Mouse (Mus musculus) lung, postnatal 25 days (tissue): Measurements from ENCODE around the gene Olfr948.

Experiments
- DNase-seq: peaks from one replicate; pipeline ENCODE4 v3.0.0; 2022; ENCODE audit warnings: low spot score

Olfr948 gene

DNA sequence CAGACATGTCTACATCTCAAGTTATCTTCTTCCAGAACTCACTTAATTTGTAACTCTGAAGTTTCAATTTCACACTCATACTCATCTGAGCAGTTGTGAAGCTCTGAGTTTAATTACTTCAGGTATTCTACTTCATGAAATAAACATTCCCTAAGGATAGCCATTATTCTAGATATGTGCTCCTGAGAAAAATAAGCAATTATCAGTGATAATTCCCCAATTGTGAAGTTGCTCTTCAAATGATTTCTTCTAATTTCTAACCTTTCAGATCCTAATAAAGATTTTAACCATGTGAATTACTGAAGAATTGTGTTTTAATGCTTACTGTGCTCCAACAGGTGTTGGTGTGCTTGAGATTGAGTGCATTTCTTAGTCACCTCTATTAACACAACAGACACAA, at the start of gene Olfr948:
Gene Olfr948, minus strand, starts transcription at position 101 of the 400 bp plus-strand sequence.
- DNase-seq, result no peak

DNA sequence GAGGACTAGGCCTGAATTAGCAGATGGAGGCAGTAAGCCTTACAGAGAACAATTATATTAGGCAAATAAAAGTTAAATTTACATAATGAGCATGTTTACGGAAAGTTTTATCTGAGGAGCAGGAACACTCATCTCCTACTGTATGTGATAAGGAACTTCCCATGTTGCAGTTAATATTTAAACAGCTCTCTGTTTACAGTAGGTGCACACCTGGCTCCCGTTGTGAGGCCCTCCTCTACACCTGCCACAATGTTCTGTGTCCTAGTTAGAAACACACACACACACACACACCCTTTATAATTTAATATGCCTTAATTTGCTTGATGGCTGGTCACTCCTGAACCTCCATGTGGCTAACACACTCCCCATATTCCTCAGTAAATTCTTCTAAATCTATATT, 38.7 kb downstream of the Olfr948 start:
- no peak for DNase-seq

DNA sequence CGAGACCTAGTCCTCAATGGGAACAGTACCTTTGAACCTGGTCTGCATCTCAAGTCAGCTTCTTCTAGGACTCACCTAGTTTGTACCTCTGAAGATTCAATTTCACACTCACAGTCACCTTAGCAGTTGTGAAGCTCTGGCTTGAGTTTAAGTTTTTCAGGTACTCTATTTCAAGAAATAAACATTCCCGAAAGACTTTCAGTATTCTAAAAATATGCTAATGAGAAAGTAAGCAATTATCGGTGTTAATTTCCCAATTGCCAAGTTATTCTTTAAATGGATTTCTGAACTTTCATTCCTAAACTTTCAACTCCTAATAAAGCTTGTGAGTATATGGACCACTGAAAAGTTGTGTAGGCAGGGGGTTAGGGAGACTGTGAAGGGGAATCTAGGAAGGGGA, 49.1 kb downstream of the Olfr948 start, which contains the start of gene Olfr945:
Gene Olfr945, minus strand, starts transcription at position 101 of the 400 bp plus-strand sequence.
- DNase-seq, result no peak
